ENCODE assay signal across 10 mouse cellular contexts in genomic region chr5:121009811-121010569, GRCm38 (mm10). TPM values are rescaled to one million over a fixed set of nuclear protein-coding genes. Genes with fewer than 3 reads are reported as not detected.
DNase-seq lines count a peak whose midpoint lies in the region; ATAC-seq and TF ChIP-seq lines count a peak whose summit lies in the region.
"Had no signal": no experiment of that assay in that cellular context is flagged by ENCODE, and none has a peak within 500 bp of the region (broad histone marks: within the 10 kb centered on the region; RNA-seq: fewer than 3 reads in every experiment).

Rph3a (minus strand) TSS chr5:121010092.

- H3K27me3 ChIP-seq in embryonic facial prominence, embryonic 13.5 days = peaks cover 32% of the 10 kb centered on the region
- no peaks in the 10 kb centered on the region for H3K27me3 ChIP-seq in hindbrain, postnatal 0 days (ENCODE audit: insufficient read depth, low read length)
- H3K27me3 ChIP-seq in midbrain, embryonic 13.5 days = peaks cover 19% of the 10 kb centered on the region

- no peak for DNase-seq in frontal cortex, postnatal 25 days (ENCODE audit: low spot score in 2 of 2)
- peak; percentile 37 for DNase-seq in hindbrain, postnatal 0 days (ENCODE audit: low spot score)
- DNase-seq in urinary bladder, postnatal 14 days (ENCODE audit: low spot score) = no peak
- DNase-seq in yolk sac, embryonic 10.5 days (ENCODE audit: low spot score) = no peak
- no peak for DNase-seq in cerebellum, adult 9-11 months
- DNase-seq: gastrocnemius, postnatal 25 days had no signal

- 69% methylated on average over 12 of the region's 12 CpGs for WGBS in embryonic facial prominence, embryonic 13.5 days
- 43% methylated on average over 12 of the region's 12 CpGs for WGBS in hindbrain, postnatal 0 days
- 63% methylated on average over 12 of the region's 12 CpGs for WGBS in midbrain, embryonic 13.5 days

- no peak within 1 kb of the TSS for H3K27ac ChIP-seq in embryonic facial prominence, embryonic 13.5 days
- peak within 1 kb of the TSS; percentile 72 for H3K27ac ChIP-seq in hindbrain, postnatal 0 days
- H3K27ac ChIP-seq in midbrain, embryonic 13.5 days = peak within 1 kb of the TSS; percentile 17; the same call in 1 of the 2 replicates
- H3K27ac ChIP-seq: stomach, embryonic 15.5 days had no signal

- H3K36me3 ChIP-seq in embryonic facial prominence, embryonic 13.5 days = no peaks in the 10 kb centered on the region
- H3K36me3 ChIP-seq in hindbrain, postnatal 0 days (ENCODE audit: insufficient read depth, low read length) = no peaks in the 10 kb centered on the region
- no peaks in the 10 kb centered on the region for H3K36me3 ChIP-seq in midbrain, embryonic 13.5 days
- H3K36me3 ChIP-seq: stomach, embryonic 15.5 days had no signal

- no peak within 1 kb of the TSS for H3K9ac ChIP-seq in embryonic facial prominence, embryonic 13.5 days
- H3K9ac ChIP-seq in hindbrain, postnatal 0 days (replicated peaks; ENCODE audit: low read length) = peak within 1 kb of the TSS; percentile 47
- H3K9ac ChIP-seq in midbrain, embryonic 13.5 days (replicated peaks) = peak within 1 kb of the TSS; percentile 55
- H3K9ac ChIP-seq: stomach, embryonic 15.5 days had no signal

- peak within 1 kb of the TSS; percentile 35 for H3K4me2 ChIP-seq in embryonic facial prominence, embryonic 13.5 days
- H3K4me2 ChIP-seq in hindbrain, postnatal 0 days (ENCODE audit: low read depth, low read length) = peak within 1 kb of the TSS; percentile 58
- H3K4me2 ChIP-seq in midbrain, embryonic 13.5 days (replicated peaks) = peak within 1 kb of the TSS; percentile 58
- H3K4me2 ChIP-seq: stomach, embryonic 15.5 days had no signal

- TF ChIP-seq CTCF in hindbrain, postnatal 0 days (IDR thresholded peaks at IDR 0.05; ENCODE audit: low read depth) = peak; percentile 43

- no peak within 1 kb of the TSS for H3K4me3 ChIP-seq in embryonic facial prominence, embryonic 13.5 days
- H3K4me3 ChIP-seq in hindbrain, postnatal 0 days (ENCODE audit: low read length) = peak within 1 kb of the TSS; percentile 38
- H3K4me3 ChIP-seq in midbrain, embryonic 13.5 days (replicated peaks) = peak within 1 kb of the TSS; percentile 35
- H3K4me3 ChIP-seq: stomach, embryonic 15.5 days had no signal

- no peaks in the 10 kb centered on the region for H3K9me3 ChIP-seq in embryonic facial prominence, embryonic 13.5 days
- H3K9me3 ChIP-seq in hindbrain, postnatal 0 days (ENCODE audit: low read length) = no peaks in the 10 kb centered on the region
- H3K9me3 ChIP-seq in midbrain, embryonic 13.5 days = no peaks in the 10 kb centered on the region
- H3K9me3 ChIP-seq: stomach, embryonic 15.5 days had no signal

- peaks cover 6% of the 10 kb centered on the region; the same call in 1 of the 2 replicates for H3K4me1 ChIP-seq in embryonic facial prominence, embryonic 13.5 days
- H3K4me1 ChIP-seq in hindbrain, postnatal 0 days (ENCODE audit: insufficient read depth, low read length) = peaks cover 15% of the 10 kb centered on the region
- peaks cover 36% of the 10 kb centered on the region for H3K4me1 ChIP-seq in midbrain, embryonic 13.5 days (replicated peaks)
- H3K4me1 ChIP-seq: stomach, embryonic 15.5 days had no signal

- ATAC-seq in frontal cortex, adult (ENCODE audit: low TSS enrichment) = peak; percentile 10; the same call in 1 of the 2 replicates
- no peak for ATAC-seq in embryonic facial prominence, embryonic 13.5 days (ENCODE audit: insufficient number of reproducible peaks, insufficient read depth, low FRiP score, low TSS enrichment, low read depth)
- no peak for ATAC-seq in hindbrain, postnatal 0 days
- ATAC-seq in midbrain, embryonic 13.5 days = no peak

RNA-seq across cellular contexts. Expression of gene Rph3a, which starts in this region (rescaled TPM):
- polyA plus RNA-seq in embryonic facial prominence, embryonic 13.5 days (2015; fragmentation: Nextera tagmentation; extraction: Ambion mirVana) = 0.15 and 0.19 TPM in 2 replicates
- 44.3 and 50.7 TPM in 2 replicates for total RNA-seq in hindbrain, postnatal 0 days (2014; rRNA removed)
- polyA plus RNA-seq in hindbrain, postnatal 0 days (2015; fragmentation: Nextera tagmentation; extraction: Ambion mirVana) = 35.2 and 39.4 TPM in 2 replicates
- polyA plus RNA-seq in midbrain, embryonic 13.5 days (2015; fragmentation: Nextera tagmentation; extraction: Ambion mirVana) = 8.4 and 9.1 TPM in 2 replicates
